Mouse (Mus musculus) CD4-positive helper T cell, adult 2 months (primary cell): ENCODE measurements around the gene Slc27a4.

Experiments
- DNase-seq: peaks from one replicate; pipeline ENCODE4 v3.0.0-alpha.2; 2012; ENCODE audit warnings: low read depth, missing footprints, low spot score

Gene Slc27a4

GRCm38 (mm10) chr2:29820025-29820817 lies 17.8 kb downstream of the Slc27a4 start, which contains the start of gene Urm1:
TSS of gene Urm1 (plus strand) at chr2:29820075.
- DNase-seq: peak; percentile 39

GRCm38 (mm10) chr2:29826318-29826925 lies 24.0 kb downstream of the Slc27a4 start:
- peak; percentile 38 for DNase-seq

- DNase-seq: peak; percentile 97
These were observed 24.7 kb downstream of the Slc27a4 start for GRCm38 (mm10) chr2:29826926-29827708.

- no peak for DNase-seq
These were observed 25.2 kb downstream of the Slc27a4 start for GRCm38 (mm10) chr2:29827709-29828024.

- DNase-seq: no peak
These were observed 28.7 kb downstream of the Slc27a4 start for GRCm38 (mm10) chr2:29831106-29831505.

GRCm38 (mm10) chr2:29833796-29834195 lies 31.4 kb downstream of the Slc27a4 start:
- no peak for DNase-seq

GRCm38 (mm10) chr2:29835391-29835899 lies 33.0 kb downstream of the Slc27a4 start:
- no peak for DNase-seq

GRCm38 (mm10) chr2:29839460-29839859 lies 37.0 kb downstream of the Slc27a4 start:
- no peak for DNase-seq

- no peak for DNase-seq
These were observed 41.0 kb downstream of the Slc27a4 start for GRCm38 (mm10) chr2:29843231-29844105.

- no peak for DNase-seq
These were observed 41.7 kb downstream of the Slc27a4 start for GRCm38 (mm10) chr2:29844115-29844514.

GRCm38 (mm10) chr2:29844661-29845060 lies 42.2 kb downstream of the Slc27a4 start:
- no peak for DNase-seq

GRCm38 (mm10) chr2:29845636-29846035 lies 43.2 kb downstream of the Slc27a4 start:
- no peak for DNase-seq

GRCm38 (mm10) chr2:29846061-29846853 lies 43.8 kb downstream of the Slc27a4 start:
- no peak for DNase-seq

GRCm38 (mm10) chr2:29846911-29847310 lies 44.5 kb downstream of the Slc27a4 start:
- no peak for DNase-seq

- DNase-seq: peak; percentile 23
These were observed 46.6 kb downstream of the Slc27a4 start for GRCm38 (mm10) chr2:29849041-29849440.

- DNase-seq: peak; percentile 56
These were observed 47.5 kb downstream of the Slc27a4 start for GRCm38 (mm10) chr2:29849841-29850480.

- DNase-seq: no peak
These were observed 50.6 kb downstream of the Slc27a4 start for GRCm38 (mm10) chr2:29852957-29853485.

GRCm38 (mm10) chr2:29853736-29854135 lies 51.3 kb downstream of the Slc27a4 start:
- DNase-seq: no peak

GRCm38 (mm10) chr2:29855585-29856210 lies 53.3 kb downstream of the Slc27a4 start:
- DNase-seq: no peak
